Mouse (Mus musculus): ENCODE measurements at regions not wholly inside any gene's neighbourhood (a gene's known extent, or its start where the extent isn't known, plus 50 kb on each side); places are given as distances from the start of the nearest gene placed in this dataset.

- Histone ChIP-seq H3K36me3 (ENCODE audit: control insufficient read depth, insufficient read depth, low read length, poor library complexity, severe bottlenecking) (no peaks in the 10 kb centered on the region), H3K27me3 (ENCODE audit: control insufficient read depth, insufficient read depth, low read length, poor library complexity, severe bottlenecking) (no peaks in the 10 kb centered on the region), H3K9me3 (replicated peaks; ENCODE audit: control insufficient read depth, insufficient read depth, low read length, poor library complexity, severe bottlenecking) (no peaks in the 10 kb centered on the region), H3K4me3 (ENCODE audit: low read depth, low read length) (no peak overlapping the region), H3K4me1 (ENCODE audit: control insufficient read depth, insufficient read depth, low read length) (no peaks in the 10 kb centered on the region), H3K27ac (ENCODE audit: insufficient read depth, low read length) (no peak overlapping the region), H3K9ac (ENCODE audit: low read depth, poor library complexity, severe bottlenecking) (no peak overlapping the region)
- TF ChIP-seq CTCF (IDR thresholded peaks at IDR 0.05; ENCODE audit: low read depth, low read length) (no peak), POLR2A (IDR thresholded peaks at IDR 0.05; ENCODE audit: insufficient read depth, low read length) (no peak), EP300 (IDR thresholded peaks at IDR 0.05; ENCODE audit: insufficient read depth, low read depth, low read length) (no peak)
Measured at GRCm38 (mm10) chr6:33117877-33118276, 57.8 kb upstream of the Chchd3 start.

GRCm38 (mm10) chr6:33120581-33120980 is 60.5 kb upstream of the Chchd3 start:
- Histone ChIP-seq H3K9ac (ENCODE audit: low read depth, poor library complexity, severe bottlenecking) (no peak overlapping the region), H3K27ac (ENCODE audit: insufficient read depth, low read length) (no peak overlapping the region), H3K4me3 (ENCODE audit: low read depth, low read length) (no peak overlapping the region), H3K4me1 (ENCODE audit: control insufficient read depth, insufficient read depth, low read length) (no peaks in the 10 kb centered on the region), H3K27me3 (ENCODE audit: control insufficient read depth, insufficient read depth, low read length, poor library complexity, severe bottlenecking) (no peaks in the 10 kb centered on the region), H3K36me3 (ENCODE audit: control insufficient read depth, insufficient read depth, low read length, poor library complexity, severe bottlenecking) (no peaks in the 10 kb centered on the region), H3K9me3 (replicated peaks; ENCODE audit: control insufficient read depth, insufficient read depth, low read length, poor library complexity, severe bottlenecking) (no peaks in the 10 kb centered on the region)
- TF ChIP-seq EP300 (IDR thresholded peaks at IDR 0.05; ENCODE audit: insufficient read depth, low read depth, low read length) (no peak), POLR2A (IDR thresholded peaks at IDR 0.05; ENCODE audit: insufficient read depth, low read length) (no peak), CTCF (IDR thresholded peaks at IDR 0.05; ENCODE audit: low read depth, low read length) (no peak)

- no peaks in the 10 kb centered on the region for H3K36me3 ChIP-seq (ENCODE audit: control insufficient read depth, insufficient read depth, low read length, poor library complexity, severe bottlenecking)
- no peak overlapping the region for H3K27ac ChIP-seq (ENCODE audit: insufficient read depth, low read length)
- no peaks in the 10 kb centered on the region for H3K27me3 ChIP-seq (ENCODE audit: control insufficient read depth, insufficient read depth, low read length, poor library complexity, severe bottlenecking)
- peak; percentile 74 for TF ChIP-seq CTCF (IDR thresholded peaks at IDR 0.05; ENCODE audit: low read depth, low read length)
- no peak for TF ChIP-seq POLR2A (IDR thresholded peaks at IDR 0.05; ENCODE audit: insufficient read depth, low read length)
- H3K9ac ChIP-seq (ENCODE audit: low read depth, poor library complexity, severe bottlenecking): no peak overlapping the region
- no peaks in the 10 kb centered on the region for H3K4me1 ChIP-seq (ENCODE audit: control insufficient read depth, insufficient read depth, low read length)
- H3K4me3 ChIP-seq (ENCODE audit: low read depth, low read length): no peak overlapping the region
- no peaks in the 10 kb centered on the region for H3K9me3 ChIP-seq (replicated peaks; ENCODE audit: control insufficient read depth, insufficient read depth, low read length, poor library complexity, severe bottlenecking)
Measured at GRCm38 (mm10) chr6:33126574-33126973, 66.5 kb upstream of the Chchd3 start.

GRCm38 (mm10) chr6:33136906-33137305 is 76.8 kb upstream of the Chchd3 start:
- no peak overlapping the region for H3K27ac ChIP-seq (ENCODE audit: insufficient read depth, low read length)
- no peak overlapping the region for H3K4me3 ChIP-seq (ENCODE audit: low read depth, low read length)
- no peaks in the 10 kb centered on the region for H3K4me1 ChIP-seq (ENCODE audit: control insufficient read depth, insufficient read depth, low read length)
- H3K9ac ChIP-seq (ENCODE audit: low read depth, poor library complexity, severe bottlenecking): no peak overlapping the region
- H3K9me3 ChIP-seq (replicated peaks; ENCODE audit: control insufficient read depth, insufficient read depth, low read length, poor library complexity, severe bottlenecking): no peaks in the 10 kb centered on the region
- H3K36me3 ChIP-seq (ENCODE audit: control insufficient read depth, insufficient read depth, low read length, poor library complexity, severe bottlenecking): no peaks in the 10 kb centered on the region
- no peaks in the 10 kb centered on the region for H3K27me3 ChIP-seq (ENCODE audit: control insufficient read depth, insufficient read depth, low read length, poor library complexity, severe bottlenecking)
- TF ChIP-seq EP300 (IDR thresholded peaks at IDR 0.05; ENCODE audit: insufficient read depth, low read depth, low read length): no peak

- no peak overlapping the region for H3K27ac ChIP-seq (ENCODE audit: insufficient read depth, low read length)
- no peaks in the 10 kb centered on the region for H3K36me3 ChIP-seq (ENCODE audit: control insufficient read depth, insufficient read depth, low read length, poor library complexity, severe bottlenecking)
- H3K27me3 ChIP-seq (ENCODE audit: control insufficient read depth, insufficient read depth, low read length, poor library complexity, severe bottlenecking): no peaks in the 10 kb centered on the region
- H3K4me3 ChIP-seq (ENCODE audit: low read depth, low read length): no peak overlapping the region
- no peaks in the 10 kb centered on the region for H3K4me1 ChIP-seq (ENCODE audit: control insufficient read depth, insufficient read depth, low read length)
- no peak for TF ChIP-seq CTCF (IDR thresholded peaks at IDR 0.05; ENCODE audit: low read depth, low read length)
- no peak for TF ChIP-seq EP300 (IDR thresholded peaks at IDR 0.05; ENCODE audit: insufficient read depth, low read depth, low read length)
- no peak for TF ChIP-seq POLR2A (IDR thresholded peaks at IDR 0.05; ENCODE audit: insufficient read depth, low read length)
- no peak overlapping the region for H3K9ac ChIP-seq (ENCODE audit: low read depth, poor library complexity, severe bottlenecking)
- no peaks in the 10 kb centered on the region for H3K9me3 ChIP-seq (replicated peaks; ENCODE audit: control insufficient read depth, insufficient read depth, low read length, poor library complexity, severe bottlenecking)
Measured at GRCm38 (mm10) chr6:33137823-33138222, 77.8 kb upstream of the Chchd3 start.

- TF ChIP-seq EP300 (IDR thresholded peaks at IDR 0.05; ENCODE audit: insufficient read depth, low read depth, low read length): no peak
- TF ChIP-seq POLR2A (IDR thresholded peaks at IDR 0.05; ENCODE audit: insufficient read depth, low read length): no peak
- no peak for TF ChIP-seq CTCF (IDR thresholded peaks at IDR 0.05; ENCODE audit: low read depth, low read length)
- no peak overlapping the region for H3K4me3 ChIP-seq (ENCODE audit: low read depth, low read length)
- H3K27ac ChIP-seq (ENCODE audit: insufficient read depth, low read length): no peak overlapping the region
- H3K9ac ChIP-seq (ENCODE audit: low read depth, poor library complexity, severe bottlenecking): no peak overlapping the region
- H3K9me3 ChIP-seq (replicated peaks; ENCODE audit: control insufficient read depth, insufficient read depth, low read length, poor library complexity, severe bottlenecking): no peaks in the 10 kb centered on the region
- H3K4me1 ChIP-seq (ENCODE audit: control insufficient read depth, insufficient read depth, low read length): no peaks in the 10 kb centered on the region
- no peaks in the 10 kb centered on the region for H3K36me3 ChIP-seq (ENCODE audit: control insufficient read depth, insufficient read depth, low read length, poor library complexity, severe bottlenecking)
- H3K27me3 ChIP-seq (ENCODE audit: control insufficient read depth, insufficient read depth, low read length, poor library complexity, severe bottlenecking): no peaks in the 10 kb centered on the region; the same call in 1 of the 2 replicates
Measured at GRCm38 (mm10) chr6:33166479-33166878, 82.4 kb upstream of the Exoc4 start.
